Mouse (Mus musculus): ENCODE results near the gene Smim12.

DNA sequence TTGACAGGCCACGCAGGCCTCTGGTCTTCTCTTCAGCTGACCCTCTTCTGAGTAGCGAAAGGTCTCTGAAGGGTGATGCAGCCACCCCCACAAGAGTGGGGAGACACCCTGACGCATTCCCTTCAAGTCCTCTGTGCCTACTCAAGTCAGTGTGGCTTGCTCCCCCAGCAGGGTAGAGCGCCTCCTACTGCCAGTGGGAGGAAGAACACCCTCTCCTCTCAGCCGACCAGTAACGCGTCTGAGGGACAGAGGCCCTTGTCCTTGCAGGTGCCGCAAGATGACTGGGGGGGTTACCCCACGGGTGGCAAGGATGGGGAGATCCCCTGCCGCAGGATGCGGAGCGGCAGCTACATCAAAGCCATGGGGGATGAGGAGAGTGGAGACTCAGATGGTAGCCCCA is 44.2 kb upstream of the Smim12 start:
- no peak for TF ChIP-seq CTCF (IDR thresholded peaks at IDR 0.05; ENCODE audit: low read depth)
- no peak for TF ChIP-seq EP300 (IDR thresholded peaks at IDR 0.05; ENCODE audit: low read depth)

All from heart, postnatal 0 days (tissue).